23 mouse cellular contexts compared by ENCODE assay signal in genomic region chr12:30885891-30886290, GRCm38 (mm10). TPM values are rescaled to one million over a fixed set of nuclear protein-coding genes. Genes with fewer than 3 reads are reported as not detected.
A peak's percentile ranks its signal among the peaks of the same experiment; 100 is the strongest.
DNase-seq lines count a peak whose midpoint lies in the region; ATAC-seq and TF ChIP-seq lines count a peak whose summit lies in the region.
"Had no signal": no experiment of that assay in that cellular context is flagged by ENCODE, and none has a peak within 500 bp of the region (broad histone marks: within the 10 kb centered on the region; RNA-seq: fewer than 3 reads in every experiment).

No protein-coding gene starts in this region.

- no peak for TF ChIP-seq CTCF in hindbrain, postnatal 0 days (IDR thresholded peaks at IDR 0.05; ENCODE audit: low read depth)

- no peak overlapping the region for H3K4me3 ChIP-seq in heart, embryonic 12.5 days
- no peak overlapping the region for H3K4me3 ChIP-seq in hindbrain, postnatal 0 days (ENCODE audit: low read length)
- H3K4me3 ChIP-seq: erythroblast, embryonic 14.5 days; forebrain, embryonic 13.5 days; liver, embryonic 15.5 days; midbrain, embryonic 10.5 days had no signal

- peaks cover 57% of the 10 kb centered on the region for H3K27me3 ChIP-seq in heart, embryonic 12.5 days (replicated peaks)
- H3K27me3 ChIP-seq in hindbrain, postnatal 0 days (ENCODE audit: insufficient read depth, low read length) = peaks cover 14% of the 10 kb centered on the region

- WGBS in heart, embryonic 12.5 days = 77% methylated on average over 6 of the region's 6 CpGs
- WGBS in hindbrain, postnatal 0 days = 77% methylated on average over 6 of the region's 6 CpGs

- H3K4me1 ChIP-seq in heart, embryonic 12.5 days (replicated peaks) = peaks cover 14% of the 10 kb centered on the region
- H3K4me1 ChIP-seq in hindbrain, postnatal 0 days (ENCODE audit: insufficient read depth, low read length) = peaks cover 7% of the 10 kb centered on the region; the same call in 1 of the 2 replicates

- no peaks in the 10 kb centered on the region for H3K36me3 ChIP-seq in heart, embryonic 12.5 days
- H3K36me3 ChIP-seq in hindbrain, postnatal 0 days (ENCODE audit: insufficient read depth, low read length) = no peaks in the 10 kb centered on the region
- H3K36me3 ChIP-seq: limb, embryonic 15.5 days; liver, embryonic 15.5 days; midbrain, embryonic 10.5 days had no signal

- peaks cover 3% of the 10 kb centered on the region; the same call in 1 of the 2 replicates for H3K9me3 ChIP-seq in heart, embryonic 12.5 days (replicated peaks)
- no peaks in the 10 kb centered on the region for H3K9me3 ChIP-seq in hindbrain, postnatal 0 days (ENCODE audit: low read length)
- H3K9me3 ChIP-seq: forebrain, embryonic 13.5 days; limb, embryonic 15.5 days; liver, embryonic 15.5 days; midbrain, embryonic 10.5 days had no signal

- intact Hi-C loops in gastrocnemius, postnatal 36 days (cut with DNase I) = no loop called here

- no peak for ATAC-seq in heart, embryonic 12.5 days (ENCODE audit: insufficient number of reproducible peaks, low FRiP score)
- no peak for ATAC-seq in hindbrain, postnatal 0 days
- ATAC-seq: hindbrain, embryonic 16.5 days; intestine, postnatal 0 days had no signal

- no peak overlapping the region for H3K4me2 ChIP-seq in heart, embryonic 12.5 days
- no peak overlapping the region for H3K4me2 ChIP-seq in hindbrain, postnatal 0 days (ENCODE audit: low read depth, low read length)
- H3K4me2 ChIP-seq: limb, embryonic 15.5 days; liver, embryonic 15.5 days had no signal

- no peak overlapping the region for H3K27ac ChIP-seq in heart, embryonic 12.5 days (ENCODE audit: poor library complexity, severe bottlenecking)
- no peak overlapping the region for H3K27ac ChIP-seq in hindbrain, postnatal 0 days
- H3K27ac ChIP-seq: forebrain, embryonic 13.5 days; limb, embryonic 15.5 days; liver, embryonic 15.5 days; macrophage; midbrain, embryonic 10.5 days had no signal

- H3K9ac ChIP-seq in heart, embryonic 12.5 days = no peak overlapping the region
- no peak overlapping the region for H3K9ac ChIP-seq in hindbrain, postnatal 0 days (replicated peaks; ENCODE audit: low read length)
- H3K9ac ChIP-seq: forebrain, embryonic 13.5 days; limb, embryonic 15.5 days; liver, embryonic 15.5 days had no signal

- DNase-seq in heart, adult 11 months = peak; percentile 95
- DNase-seq in urinary bladder, postnatal 14 days (ENCODE audit: low spot score) = peak; percentile 8
- no peak for DNase-seq in urinary bladder, adult 18-20 months (ENCODE audit: low spot score in 2 of 2)
- DNase-seq in gastrocnemius, postnatal 36 days = peak; percentile 36 to 44
- DNase-seq in hindbrain, postnatal 0 days (ENCODE audit: low spot score) = no peak
- no peak for DNase-seq in layer of hippocampus, postnatal 36 days
- DNase-seq: B cell, adult 2 months; cerebellum, adult 2 months; cerebellum, postnatal 36 days; thymus, postnatal 14 days had no signal

RNA-seq across cellular contexts. Expression of gene Alkal2, which starts 1.8 kb away (rescaled TPM):
- 0.14 TPM in 1 of 2 replicates, not detected in the other for polyA plus RNA-seq in heart, embryonic 12.5 days (2016; fragmentation: Nextera tagmentation; extraction: Ambion mirVana)
- total RNA-seq in gastrocnemius, postnatal 36 days (2021) = under 1 TPM; 0.33 to 0.67 TPM
- total RNA-seq in hindbrain, postnatal 0 days (2014; rRNA removed) = 0.31 and 2.3 TPM in 2 replicates
- polyA plus RNA-seq in hindbrain, postnatal 0 days (2015; fragmentation: Nextera tagmentation; extraction: Ambion mirVana) = 0.85 and 0.96 TPM in 2 replicates
- 1 to 10 TPM; 4.3 to 5.3 TPM for total RNA-seq in layer of hippocampus, postnatal 36 days (2021)
- total RNA-seq: hematopoietic stem cell, adult 5-6 weeks; monocyte, adult 5-6 weeks had no signal
- polyA plus RNA-seq: erythroblast, embryonic 14.5 days; liver, embryonic 15.5 days; macrophage; neural tube, embryonic 11.5 days; testis, adult 2 months had no signal

RNA-seq across cellular contexts. Expression of gene Acp1, which starts 25.5 kb away (rescaled TPM):
- polyA plus RNA-seq in heart, embryonic 12.5 days (2016; fragmentation: Nextera tagmentation; extraction: Ambion mirVana) = 107 and 116 TPM in 2 replicates
- total RNA-seq in gastrocnemius, postnatal 36 days (2021) = 10 to 100 TPM; 31.5 TPM
- total RNA-seq in hindbrain, postnatal 0 days (2014; rRNA removed) = 29.7 and 40.0 TPM in 2 replicates
- 132 and 135 TPM in 2 replicates for polyA plus RNA-seq in hindbrain, postnatal 0 days (2015; fragmentation: Nextera tagmentation; extraction: Ambion mirVana)
- 10 to 100 TPM; 58.5 to 63.9 TPM for total RNA-seq in layer of hippocampus, postnatal 36 days (2021)

RNA-seq across cellular contexts. Expression of gene Sh3yl1, which starts 25.6 kb away (rescaled TPM):
- 8.1 and 10.5 TPM in 2 replicates for polyA plus RNA-seq in heart, embryonic 12.5 days (2016; fragmentation: Nextera tagmentation; extraction: Ambion mirVana)
- total RNA-seq in gastrocnemius, postnatal 36 days (2021) = 1 to 10 TPM in 1 of 2 experiments, under 1 TPM in 1; 0.97 to 1.2 TPM
- total RNA-seq in hindbrain, postnatal 0 days (2014; rRNA removed) = 10.8 and 13.8 TPM in 2 replicates
- polyA plus RNA-seq in hindbrain, postnatal 0 days (2015; fragmentation: Nextera tagmentation; extraction: Ambion mirVana) = 42.4 and 43.1 TPM in 2 replicates
- total RNA-seq in layer of hippocampus, postnatal 36 days (2021) = 10 to 100 TPM; 12.6 to 13.0 TPM

Comparison
In these comparisons a context has a peak if more than half of its experiments do, and no peak if none do; other contexts are left out.
1. DNase-seq: peak in heart, adult 11 months (single experiment), urinary bladder, postnatal 14 days (single experiment) and gastrocnemius, postnatal 36 days (2 of 2); none in urinary bladder, adult 18-20 months (0 of 2), hindbrain, postnatal 0 days (single experiment) and layer of hippocampus, postnatal 36 days (0 of 2).